Mouse (Mus musculus) spleen, adult 12 weeks (tissue): Measurements from ENCODE around the gene Glrx.

Experiments
- DNase-seq: peaks from one replicate; pipeline ENCODE4 v3.0.0; 2022; ENCODE audit warnings: low spot score

Gene Glrx

DNA sequence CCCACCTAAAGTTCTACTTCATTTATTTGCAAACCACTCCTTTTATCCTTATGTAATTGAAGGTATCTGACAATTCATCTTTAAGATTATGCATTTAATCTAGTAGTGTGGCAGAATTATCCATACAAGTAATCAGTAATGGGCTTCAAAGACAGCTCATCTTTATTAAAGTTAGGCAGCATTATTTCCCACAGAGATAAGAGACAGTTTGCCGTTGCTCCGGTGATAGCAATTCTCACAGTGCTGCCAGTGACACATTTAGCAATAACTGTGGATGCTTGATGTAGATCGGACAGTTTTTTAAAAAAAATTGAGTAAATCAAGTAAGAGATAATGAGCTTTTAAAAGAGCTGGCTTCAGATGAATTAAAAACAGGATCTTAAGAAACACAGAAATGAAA lies 52.6 kb downstream of the Glrx start:
- DNase-seq = no peak

DNA sequence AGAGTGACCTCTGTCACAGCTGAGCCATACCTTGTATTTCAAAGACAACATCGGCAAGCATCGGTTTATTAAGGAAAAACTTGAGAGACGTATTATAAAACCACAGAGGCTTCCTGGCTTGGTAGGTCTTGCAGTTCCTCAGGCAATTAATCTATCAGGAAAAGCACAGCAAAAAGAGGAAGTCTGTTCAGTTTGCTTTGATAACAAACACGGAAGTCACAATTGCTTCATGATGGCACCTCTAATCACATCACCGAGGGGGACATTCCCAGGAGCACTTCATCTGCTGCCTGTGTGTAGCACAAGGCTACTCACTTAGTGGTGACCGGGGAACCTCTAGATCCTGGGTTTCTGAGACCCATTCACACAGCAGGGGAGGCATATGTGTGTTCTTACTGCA lies 53.2 kb downstream of the Glrx start:
- no peak for DNase-seq
